Mouse (Mus musculus) MEL (cell line): ENCODE results near the gene March5. TPM values are rescaled to one million over a fixed set of nuclear protein-coding genes. Genes with fewer than 3 reads are reported as not detected.

Experiments
- DNase-seq: peaks from one replicate; pipeline ENCODE4 v3.0.0; 2011; ENCODE audit warnings: low read depth, low spot score
- H3K27ac ChIP-seq: 2 replicates; pipeline ENCODE4 v1.5.1; 2012; ENCODE audit warnings: low read depth, mild to moderate bottlenecking, control low read depth, low read length, moderate library complexity; ENCODE audit not compliant: control insufficient read depth
- H3K27me3 ChIP-seq, 2 experiments: fragments of 150-350 bp in 1 of 2; sonication (generic) in 1 of 2; 2 replicates each; pipeline ENCODE4 v1.6.1; 2012; ENCODE audit warnings: low read length in 2 of 2, mild to moderate bottlenecking in 2 of 2, improper control_type of control experiment in 1 of 2, moderate library complexity in 1 of 2; ENCODE audit not compliant: insufficient read depth in 2 of 2, control insufficient read depth in 1 of 2
- H3K36me3 ChIP-seq, 2 experiments: 2 replicates each; pipeline ENCODE4 v1.6.1; 2012 to 2014; ENCODE audit warnings: low read length in 2 of 2, improper control_type of control experiment in 1 of 2, inconsistent platforms in 1 of 2, mild to moderate bottlenecking in 1 of 2; ENCODE audit not compliant: insufficient read depth in 2 of 2, control insufficient read depth in 1 of 2
- H3K4me1 ChIP-seq, 2 experiments: fragments of 150-350 bp in 1 of 2; sonication (generic) in 1 of 2; 2 replicates each; pipeline ENCODE4 v1.6.1; 2012; ENCODE audit warnings: low read length in 2 of 2, improper control_type of control experiment in 1 of 2, mild to moderate bottlenecking in 1 of 2; ENCODE audit not compliant: insufficient read depth in 2 of 2, control insufficient read depth in 1 of 2
- H3K4me3 ChIP-seq, 2 experiments: fragments of 150-350 bp in 1 of 2; sonication (generic) in 1 of 2; 2 replicates each; pipeline ENCODE4 v1.5.1; 2012; ENCODE audit warnings: low read depth in 2 of 2, low read length in 2 of 2, mild to moderate bottlenecking in 2 of 2, moderate library complexity in 2 of 2, control low read depth in 1 of 2, improper control_type of control experiment in 1 of 2; ENCODE audit not compliant: control insufficient read depth in 1 of 2, insufficient read depth in 1 of 2
- H3K79me2 ChIP-seq: 2 replicates; pipeline ENCODE4 v1.6.1; 2012; ENCODE audit warnings: mild to moderate bottlenecking, low read length, moderate library complexity; ENCODE audit not compliant: control insufficient read depth, poor library complexity, insufficient read depth
- H3K9ac ChIP-seq: 2 replicates; pipeline ENCODE4 v1.6.1; 2012; ENCODE audit warnings: low read depth, mild to moderate bottlenecking, control low read depth, low read length, moderate library complexity; ENCODE audit not compliant: control insufficient read depth, poor library complexity, severe bottlenecking
- H3K9me3 ChIP-seq: fragments of 150-350 bp; sonication (generic); replicated peaks from 2 replicates; pipeline ENCODE4 v1.6.1; 2012; ENCODE audit warnings: mild to moderate bottlenecking, low read length, improper control_type of control experiment, moderate library complexity; ENCODE audit not compliant: insufficient read depth
- BHLHE40 ChIP-seq: IDR thresholded peaks from 2 replicates; pipeline ENCODE4 v1.6.1; 2012; ENCODE audit warnings: low read depth, mild to moderate bottlenecking, inconsistent platforms, low read length, improper control_type of control experiment, borderline replicate concordance
- CHD2 ChIP-seq: IDR thresholded peaks from 2 replicates; pipeline ENCODE4 v1.6.1; 2011; ENCODE audit warnings: low read length, improper control_type of control experiment
- EP300 ChIP-seq, 2 experiments: IDR thresholded peaks; 2 replicates each; pipeline ENCODE4 v1.6.1; 2011; ENCODE audit warnings: improper control_type of control experiment in 2 of 2, low read length in 2 of 2, low read depth in 1 of 2, mild to moderate bottlenecking in 1 of 2
- ETS1 ChIP-seq: IDR thresholded peaks from 2 replicates; pipeline ENCODE4 v1.6.1; 2012; ENCODE audit warnings: low read depth, mild to moderate bottlenecking, inconsistent platforms, low read length, improper control_type of control experiment, moderate library complexity
- GABPA ChIP-seq: IDR thresholded peaks from 2 replicates; pipeline ENCODE4 v1.6.1; 2012; ENCODE audit warnings: low read depth, mild to moderate bottlenecking, inconsistent platforms, low read length, improper control_type of control experiment, moderate library complexity
- GATA1 ChIP-seq: IDR thresholded peaks from 2 replicates; pipeline ENCODE4 v1.6.1; 2011; ENCODE audit warnings: low read depth, low read length, improper control_type of control experiment
- HCFC1 ChIP-seq: IDR thresholded peaks from 2 replicates; pipeline ENCODE4 v1.6.1; 2012; ENCODE audit warnings: low read depth, mild to moderate bottlenecking, inconsistent platforms, low read length, improper control_type of control experiment, moderate library complexity
- KAT2A ChIP-seq: conservative IDR thresholded peaks from 2 replicates; pipeline ENCODE4 v1.6.1; 2012; ENCODE audit warnings: low read depth, low read length, improper control_type of control experiment, inconsistent platforms
- MAFK ChIP-seq: IDR thresholded peaks from 2 replicates; pipeline ENCODE4 v1.6.1; 2011; ENCODE audit warnings: low read depth, mild to moderate bottlenecking, low read length, improper control_type of control experiment, borderline replicate concordance
- MAX ChIP-seq: IDR thresholded peaks from 2 replicates; pipeline ENCODE4 v1.6.1; 2011; ENCODE audit warnings: low read length, improper control_type of control experiment
- MAZ ChIP-seq: IDR thresholded peaks from 2 replicates; pipeline ENCODE4 v1.6.1; 2012; ENCODE audit warnings: low read depth, mild to moderate bottlenecking, inconsistent platforms, low read length, improper control_type of control experiment
- MEF2A ChIP-seq: IDR thresholded peaks from 2 replicates; pipeline ENCODE4 v1.6.1; 2014; ENCODE audit warnings: low read depth, mild to moderate bottlenecking, inconsistent platforms, low read length, improper control_type of control experiment; ENCODE audit not compliant: poor library complexity, insufficient replicate concordance, severe bottlenecking; ENCODE audit errors: extremely low read depth
- MXI1 ChIP-seq: IDR thresholded peaks from 2 replicates; pipeline ENCODE4 v1.6.1; 2011; ENCODE audit warnings: mild to moderate bottlenecking, low read depth, low read length, improper control_type of control experiment
- MYB ChIP-seq: IDR thresholded peaks from 2 replicates; pipeline ENCODE4 v1.6.1; 2011; ENCODE audit warnings: mild to moderate bottlenecking, low read depth, low read length, improper control_type of control experiment
- MYC ChIP-seq: IDR thresholded peaks from 2 replicates; pipeline ENCODE4 v1.6.1; 2011; ENCODE audit warnings: low read depth, mild to moderate bottlenecking, low read length, improper control_type of control experiment, moderate library complexity
- NELFE ChIP-seq: IDR thresholded peaks from 2 replicates; pipeline ENCODE4 v1.6.1; 2011; ENCODE audit warnings: low read depth, low read length, improper control_type of control experiment
- POLR2A ChIP-seq, 2 experiments: IDR thresholded peaks; 2 replicates each; pipeline ENCODE4 v1.6.1; 2011 to 2012; ENCODE audit warnings: low read length in 2 of 2, mild to moderate bottlenecking in 2 of 2, control low read depth in 1 of 2, improper control_type of control experiment in 1 of 2, low read depth in 1 of 2, moderate library complexity in 1 of 2; ENCODE audit not compliant: control insufficient read depth in 1 of 2, insufficient read depth in 1 of 2, poor library complexity in 1 of 2
- POLR2AphosphoS5 ChIP-seq: IDR thresholded peaks from 2 replicates; pipeline ENCODE4 v1.6.1; 2012; ENCODE audit warnings: low read depth, borderline replicate concordance, mild to moderate bottlenecking, inconsistent platforms, low read length, moderate library complexity, mixed read lengths
- RCOR1 ChIP-seq: IDR thresholded peaks from 2 replicates; pipeline ENCODE4 v1.6.1; 2012; ENCODE audit warnings: low read depth, mild to moderate bottlenecking, inconsistent platforms, low read length, improper control_type of control experiment
- SIN3A ChIP-seq: IDR thresholded peaks from 2 replicates; pipeline ENCODE4 v1.6.1; 2012; ENCODE audit warnings: low read length, improper control_type of control experiment, inconsistent platforms
- TAL1 ChIP-seq: IDR thresholded peaks from 2 replicates; pipeline ENCODE4 v1.6.1; 2012; ENCODE audit warnings: mild to moderate bottlenecking, inconsistent platforms, low read length, moderate library complexity, mixed read lengths
- TBP ChIP-seq: IDR thresholded peaks from 2 replicates; pipeline ENCODE4 v1.8.0; 2011; ENCODE audit warnings: low read depth, low read length, improper control_type of control experiment
- TCF12 ChIP-seq: IDR thresholded peaks from 2 replicates; pipeline ENCODE4 v1.6.1; 2014; ENCODE audit warnings: low read depth, mild to moderate bottlenecking, inconsistent platforms, low read length, improper control_type of control experiment, moderate library complexity
- USF1 ChIP-seq: IDR thresholded peaks from 2 replicates; pipeline ENCODE4 v1.6.1; 2014; ENCODE audit warnings: low read depth, mild to moderate bottlenecking, inconsistent platforms, low read length, improper control_type of control experiment, moderate library complexity
- USF2 ChIP-seq, 2 experiments: IDR thresholded peaks; 2 replicates each; pipeline ENCODE4 v1.6.1; 2011 to 2012; ENCODE audit warnings: improper control_type of control experiment in 2 of 2, low read length in 2 of 2, borderline replicate concordance in 1 of 2, inconsistent platforms in 1 of 2, low read depth in 1 of 2, mild to moderate bottlenecking in 1 of 2; ENCODE audit not compliant: insufficient read depth in 1 of 2
- ZC3H11A ChIP-seq: IDR thresholded peaks from 2 replicates; pipeline ENCODE4 v1.6.1; 2012; ENCODE audit warnings: low read depth, mild to moderate bottlenecking, inconsistent platforms, low read length, improper control_type of control experiment
- ZKSCAN1 ChIP-seq: IDR thresholded peaks from 2 replicates; pipeline ENCODE4 v1.6.1; 2012; ENCODE audit warnings: low read depth, mild to moderate bottlenecking, inconsistent platforms, low read length, improper control_type of control experiment, moderate library complexity
- polyA plus RNA-seq, 2 experiments: library from polyadenylated mRNA; stranded (reverse) in 1 of 2; unstranded in 1 of 2; fragments of >175 nt in 1 of 2; fragments of >200 nt in 1 of 2; gene quantifications; 2 replicates each; pipeline versions ENCODE4 v1.2.1 to v1.2.4; 2012; ENCODE audit warnings: low replicate concordance in 2 of 2, low read depth in 1 of 2; ENCODE audit not compliant: insufficient read length in 2 of 2, insufficient read depth in 1 of 2, missing spikeins in 1 of 2
- total RNA-seq: library from RNA; depleted of rRNA; stranded (reverse); fragments of 300-350 nt; gene quantifications from 2 replicates; pipeline ENCODE4 v1.2.3, GENCODE M21; 2012

The March5 gene
- total and polyA plus RNA-seq, 3 experiments, result 68.5 to 83.5 TPM; not detected in 1

GRCm38 (mm10) chr19:37263943-37264897 is 56.9 kb downstream of the March5 start:
- no peaks in the 10 kb centered on the region for H3K36me3 ChIP-seq
- no peak overlapping the region for H3K27ac ChIP-seq
- no peak for DNase-seq
- no peaks in the 10 kb centered on the region for H3K27me3 ChIP-seq
- H3K4me3 ChIP-seq, result no peak overlapping the region
- H3K9me3 ChIP-seq, result no peaks in the 10 kb centered on the region
- no peak overlapping the region for H3K9ac ChIP-seq
- H3K4me1 ChIP-seq, result no peaks in the 10 kb centered on the region
- H3K79me2 ChIP-seq, result no peaks in the 10 kb centered on the region
- TF ChIP-seq MEF2A (no peak), CHD2 (no peak), TCF12 (no peak), TBP (no peak), EP300 (IDR thresholded peaks at IDR 0.05; ENCODE audit: low read depth in 1 of 2, low read length in 2 of 2) (no peak), SIN3A (no peak)

GRCm38 (mm10) chr19:37265333-37266103 is 58.2 kb downstream of the March5 start:
- Histone ChIP-seq H3K9ac (no peak overlapping the region), H3K36me3 (0 out of 4 replicates have a peak, but pooled peaks cover 0 to 1% of the 10 kb centered on the region in 2 experiments), H3K27ac (no peak overlapping the region), H3K9me3 (no peaks in the 10 kb centered on the region), H3K27me3 (no peaks in the 10 kb centered on the region), H3K4me3 (no peak overlapping the region), H3K79me2 (no peaks in the 10 kb centered on the region), H3K4me1 (no peaks in the 10 kb centered on the region)
- peak; percentile 87 for DNase-seq
- peak; percentile 60 for TF ChIP-seq MYC
- TF ChIP-seq MAFK, result peak; percentile 60; the same call in 1 of the 2 replicates
- TF ChIP-seq MAZ, result 0 out of 2 replicates have a peak, but pooled peaks have one; percentile 22
- peak; percentile 40; the same call in 1 of the 2 replicates for TF ChIP-seq MAX
- TF ChIP-seq TCF12, result no peak
- TF ChIP-seq POLR2A (IDR thresholded peaks at IDR 0.05; ENCODE audit: control insufficient read depth in 1 of 2, insufficient read depth in 1 of 2, low read depth in 1 of 2, low read length in 2 of 2, poor library complexity in 1 of 2), result no peak
- no peak for TF ChIP-seq KAT2A
- no peak for TF ChIP-seq GABPA
- no peak for TF ChIP-seq MYB
- TF ChIP-seq ETS1, result no peak
- TF ChIP-seq NELFE, result no peak
- TF ChIP-seq ZC3H11A, result peak; percentile 99
- no peak for TF ChIP-seq USF2 (IDR thresholded peaks at IDR 0.05; ENCODE audit: borderline replicate concordance in 1 of 2, insufficient read depth in 1 of 2, low read depth in 1 of 2, low read length in 2 of 2)
- no peak for TF ChIP-seq HCFC1
- no peak for TF ChIP-seq MEF2A
- TF ChIP-seq ZKSCAN1, result no peak
- TF ChIP-seq BHLHE40, result no peak
- no peak for TF ChIP-seq POLR2AphosphoS5
- TF ChIP-seq MXI1, result no peak
- TF ChIP-seq TAL1, result no peak
- TF ChIP-seq RCOR1, result no peak
- TF ChIP-seq EP300 (IDR thresholded peaks at IDR 0.05; ENCODE audit: low read depth in 1 of 2, low read length in 2 of 2), result no peak
- no peak for TF ChIP-seq USF1
- peak; percentile 40; the same call in 1 of the 2 replicates for TF ChIP-seq SIN3A
- no peak for TF ChIP-seq GATA1
